Mouse (Mus musculus) midbrain, embryonic 13.5 days (tissue): ENCODE measurements at regions not wholly inside any gene's neighbourhood (a gene's known extent, or its start where the extent isn't known, plus 50 kb on each side); places are given as distances from the start of the nearest gene placed in this dataset.

ENCODE experiments used
- ATAC-seq: fragments of 200-750 bp; cut with Nextera tagmentation; 2 replicates; pipeline ENCODE4 v1.8.0; 2017; ENCODE audit warnings: mild to moderate bottlenecking, moderate TSS enrichment, moderate library complexity
- H3K27ac ChIP-seq: fragments of 300-500 bp; sonication (generic); 2 replicates; pipeline ENCODE4 v1.5.1; 2015; ENCODE audit warnings: inconsistent platforms, mild to moderate bottlenecking, moderate library complexity
- H3K27me3 ChIP-seq: fragments of 300-500 bp; sonication (generic); 2 replicates; pipeline ENCODE4 v1.6.1; 2015; ENCODE audit warnings: mild to moderate bottlenecking, inconsistent platforms
- H3K36me3 ChIP-seq: fragments of 300-500 bp; sonication (generic); 2 replicates; pipeline ENCODE4 v1.6.1; 2015; ENCODE audit warnings: mild to moderate bottlenecking, inconsistent platforms
- H3K4me1 ChIP-seq: fragments of 300-500 bp; sonication (generic); replicated peaks from 2 replicates; pipeline ENCODE4 v1.6.1; 2015; ENCODE audit warnings: inconsistent platforms
- H3K4me2 ChIP-seq: fragments of 300-500 bp; sonication (generic); replicated peaks from 2 replicates; pipeline ENCODE4 v1.6.1; 2015; ENCODE audit warnings: moderate library complexity, mild to moderate bottlenecking, inconsistent platforms
- H3K4me3 ChIP-seq: fragments of 300-500 bp; sonication (generic); replicated peaks from 2 replicates; pipeline ENCODE4 v1.5.1; 2015; ENCODE audit warnings: mild to moderate bottlenecking, inconsistent platforms
- H3K9ac ChIP-seq: fragments of 300-500 bp; sonication (generic); replicated peaks from 2 replicates; pipeline ENCODE4 v1.6.1; 2015; ENCODE audit warnings: mild to moderate bottlenecking, inconsistent platforms
- H3K9me3 ChIP-seq: fragments of 300-500 bp; sonication (generic); 2 replicates; pipeline ENCODE4 v1.6.1; 2016; ENCODE audit warnings: mild to moderate bottlenecking, inconsistent platforms
- WGBS: fragments of 180-500 bp; shearing (Covaris S2); methylation state at CpG from one replicate; pipeline ENCODE4 v1.1.7; 2015; 5-methylcytosine and 5-hydroxymethylcytosine counted together

DNA sequence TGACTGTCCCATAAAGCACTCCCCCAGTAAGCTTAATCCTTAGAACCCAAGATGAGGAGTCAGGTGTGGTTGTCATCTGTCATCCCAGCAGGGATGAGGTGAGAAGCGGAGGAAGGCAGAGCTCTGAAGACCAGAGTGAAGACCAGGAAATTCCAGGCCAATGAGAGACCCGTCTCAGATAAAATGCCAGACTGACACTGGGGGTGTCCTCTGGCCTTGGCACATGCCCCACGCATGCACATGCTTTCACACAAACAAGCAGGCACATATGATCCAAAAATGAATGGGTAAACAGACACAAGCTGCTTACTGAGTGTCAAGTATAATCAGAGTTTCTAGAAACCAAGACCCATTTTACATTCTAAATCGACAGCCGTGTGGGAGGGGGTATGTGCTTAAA, 75.3 kb upstream of the Ercc4 start:
- 85% methylated on average over 5 of the region's 5 CpGs for WGBS
- Histone ChIP-seq H3K36me3 (no peaks in the 10 kb centered on the region), H3K27me3 (no peaks in the 10 kb centered on the region), H3K9me3 (no peaks in the 10 kb centered on the region), H3K9ac (no peak overlapping the region), H3K27ac (no peak overlapping the region), H3K4me3 (no peak overlapping the region), H3K4me1 (no peaks in the 10 kb centered on the region), H3K4me2 (no peak overlapping the region)
- no peak for ATAC-seq

DNA sequence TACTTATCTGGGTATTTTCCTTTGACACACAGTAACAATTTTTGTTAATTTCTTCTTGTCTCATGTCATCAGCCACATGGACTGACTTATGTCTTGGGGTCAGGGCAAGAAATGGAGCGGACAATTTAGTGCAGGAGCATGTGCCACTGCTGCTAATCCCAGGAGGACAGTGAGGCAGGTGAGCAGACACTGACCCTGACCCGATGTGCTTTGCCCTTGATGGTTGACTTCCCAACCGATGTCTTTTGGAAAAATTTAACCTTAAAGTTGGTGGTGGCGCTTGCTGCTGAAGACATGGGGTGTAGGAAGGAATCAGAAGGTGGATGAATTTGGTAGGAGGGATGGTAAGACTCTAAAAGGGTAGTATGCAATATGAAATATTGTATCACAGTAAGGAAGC, 72.9 kb upstream of the Ercc4 start:
- Histone ChIP-seq H3K9me3 (no peaks in the 10 kb centered on the region), H3K36me3 (no peaks in the 10 kb centered on the region), H3K9ac (no peak overlapping the region), H3K4me3 (no peak overlapping the region), H3K27ac (no peak overlapping the region), H3K27me3 (no peaks in the 10 kb centered on the region), H3K4me2 (no peak overlapping the region), H3K4me1 (no peaks in the 10 kb centered on the region)
- 89% methylated on average over 4 of the region's 4 CpGs for WGBS
- no peak for ATAC-seq

DNA sequence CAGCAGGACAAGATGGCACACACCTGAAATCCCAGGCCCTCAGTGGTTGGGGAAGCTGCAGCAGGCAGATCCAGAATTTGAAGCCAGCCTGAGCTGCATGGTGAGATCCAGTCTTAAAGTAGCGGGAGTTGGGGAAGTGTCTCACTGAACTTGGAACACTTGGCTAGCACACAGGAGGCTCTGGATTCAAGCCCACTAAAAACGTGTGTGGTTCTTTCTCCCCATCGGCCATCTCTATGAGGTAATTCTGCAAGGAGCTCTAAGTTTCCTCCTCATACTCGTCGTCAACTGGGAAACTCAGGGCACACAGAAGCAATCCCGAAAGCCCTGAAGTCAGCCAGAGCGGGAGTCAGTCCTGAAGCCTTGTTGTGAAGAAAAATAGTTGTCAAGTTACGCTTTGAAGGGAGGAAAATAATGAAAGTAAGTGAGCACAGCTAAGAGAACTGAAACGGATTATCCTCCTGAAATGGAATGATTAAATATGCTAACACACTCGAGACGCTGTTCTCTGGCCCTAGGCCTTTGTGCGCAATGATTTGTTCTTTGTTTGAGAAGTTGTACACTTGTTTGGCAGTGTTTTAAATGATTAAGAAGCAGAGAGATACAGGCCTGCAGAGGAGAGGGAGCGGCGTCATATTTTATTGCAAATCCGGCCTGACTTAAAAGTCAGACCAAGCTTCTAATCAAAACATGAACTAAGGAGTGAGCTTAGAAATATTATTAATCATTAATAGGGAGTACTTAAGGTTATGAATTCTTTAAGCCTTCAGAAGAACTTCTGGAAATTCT, 69.0 kb upstream of the Ercc4 start:
- Histone ChIP-seq H3K36me3 (no peaks in the 10 kb centered on the region), H3K4me3 (no peak overlapping the region), H3K27ac (no peak overlapping the region), H3K9ac (no peak overlapping the region), H3K27me3 (no peaks in the 10 kb centered on the region), H3K4me2 (no peak overlapping the region), H3K4me1 (no peaks in the 10 kb centered on the region), H3K9me3 (no peaks in the 10 kb centered on the region; the same call in 1 of the 2 replicates)
- WGBS, result 61% methylated on average over 15 of the region's 15 CpGs
- ATAC-seq, result no peak

DNA sequence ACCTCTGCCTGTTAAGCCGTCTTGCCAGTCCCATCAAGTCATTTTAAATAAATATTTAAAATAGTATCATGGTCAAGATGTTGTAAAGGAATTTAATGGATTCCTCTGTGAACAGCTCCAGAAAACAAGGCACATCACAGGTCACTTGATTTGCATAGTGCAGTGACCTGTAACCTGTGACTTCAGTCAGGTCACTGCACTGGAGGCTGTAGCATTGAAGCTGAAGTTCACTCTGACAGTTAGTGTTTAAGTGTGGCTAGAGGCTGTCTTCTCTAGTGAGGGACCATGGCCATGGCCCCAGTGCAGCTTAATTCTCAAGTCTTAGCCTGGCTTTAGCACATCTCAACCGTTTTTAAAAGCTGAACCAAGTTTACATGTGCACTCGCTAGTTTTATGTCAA, 68.1 kb upstream of the Ercc4 start:
- no peaks in the 10 kb centered on the region for H3K4me1 ChIP-seq
- H3K9me3 ChIP-seq, result no peaks in the 10 kb centered on the region; the same call in 1 of the 2 replicates
- no peak overlapping the region for H3K4me3 ChIP-seq
- no peak overlapping the region for H3K9ac ChIP-seq
- no peak overlapping the region for H3K4me2 ChIP-seq
- no peaks in the 10 kb centered on the region for H3K36me3 ChIP-seq
- 71% methylated on average over 3 of the region's 3 CpGs for whole genome bisulfite sequencing
- ATAC-seq, result no peak
- H3K27me3 ChIP-seq, result no peaks in the 10 kb centered on the region
- H3K27ac ChIP-seq, result no peak overlapping the region

DNA sequence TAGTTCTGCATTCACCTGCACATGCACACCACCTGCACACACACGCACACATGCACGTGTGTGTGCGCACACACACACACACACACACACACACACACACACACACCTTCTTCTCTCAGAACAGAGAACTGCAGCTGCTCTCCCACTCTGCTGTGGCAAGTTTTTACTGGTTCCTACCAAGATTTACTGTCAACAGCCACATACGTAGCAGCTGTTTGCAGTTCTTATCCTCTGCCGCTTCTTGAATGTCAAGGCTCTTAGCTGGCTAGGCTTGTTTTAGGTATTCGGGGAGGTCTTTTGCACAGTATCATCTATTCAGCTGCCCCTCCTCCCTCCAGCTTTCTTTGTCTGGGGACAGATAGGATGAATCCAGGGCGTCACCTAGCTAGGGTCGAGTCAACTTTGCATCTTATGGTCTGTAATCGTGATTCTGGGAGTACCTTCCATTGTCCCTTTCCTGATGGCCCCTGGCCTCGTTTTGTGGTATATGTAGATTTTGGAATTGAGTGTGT, 64.3 kb upstream of the Ercc4 start:
- Histone ChIP-seq H3K4me3 (no peak overlapping the region), H3K36me3 (no peaks in the 10 kb centered on the region), H3K4me2 (no peak overlapping the region), H3K27me3 (no peaks in the 10 kb centered on the region), H3K27ac (no peak overlapping the region), H3K9me3 (peaks cover 3% of the 10 kb centered on the region; the same call in 1 of the 2 replicates), H3K4me1 (no peaks in the 10 kb centered on the region), H3K9ac (no peak overlapping the region)
- whole genome bisulfite sequencing, result 86% methylated on average over 10 of the region's 10 CpGs
- ATAC-seq, result no peak

DNA sequence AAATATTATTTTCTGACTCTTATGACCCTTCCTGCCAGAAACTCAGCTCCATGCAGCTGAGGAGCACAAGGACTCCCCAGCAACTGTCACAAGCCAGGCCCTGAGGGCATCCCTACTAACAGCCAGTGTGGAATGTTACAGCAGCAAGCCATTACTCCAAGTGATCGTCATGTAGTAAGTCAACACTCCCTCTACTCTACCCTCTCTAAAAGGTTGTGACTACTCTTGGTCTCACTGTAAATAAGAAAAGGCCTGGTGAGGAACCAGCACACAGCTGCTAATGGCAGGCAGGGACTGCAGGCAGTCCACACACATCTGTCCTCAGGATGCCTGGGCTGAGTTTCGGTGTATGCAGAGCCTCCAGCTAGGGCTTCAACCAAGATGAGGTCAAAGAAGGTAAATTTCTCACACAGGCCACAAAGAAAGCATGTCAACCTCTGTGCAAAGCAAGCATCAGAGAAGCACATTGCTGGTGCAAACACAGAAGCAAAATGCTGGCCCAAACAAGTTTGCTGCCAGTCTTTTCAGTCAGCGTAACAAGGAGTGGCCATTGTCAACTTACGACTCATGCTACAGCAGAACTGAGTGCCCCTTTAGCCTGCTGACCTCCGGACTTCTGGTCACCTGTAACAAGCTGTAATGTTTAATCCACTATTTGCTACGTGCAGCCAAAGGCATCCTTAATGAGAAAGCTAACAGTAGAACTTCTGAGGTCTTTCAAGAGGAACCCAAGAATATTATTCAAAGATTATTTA, 62.9 kb upstream of the Ercc4 start:
- Histone ChIP-seq H3K9ac (no peak overlapping the region), H3K4me3 (no peak overlapping the region), H3K27me3 (no peaks in the 10 kb centered on the region), H3K4me1 (no peaks in the 10 kb centered on the region), H3K4me2 (no peak overlapping the region), H3K36me3 (no peaks in the 10 kb centered on the region), H3K9me3 (peaks cover 3% of the 10 kb centered on the region; the same call in 1 of the 2 replicates), H3K27ac (no peak overlapping the region)
- ATAC-seq, result no peak
- 80% methylated on average over 6 of the region's 6 CpGs for whole genome bisulfite sequencing

DNA sequence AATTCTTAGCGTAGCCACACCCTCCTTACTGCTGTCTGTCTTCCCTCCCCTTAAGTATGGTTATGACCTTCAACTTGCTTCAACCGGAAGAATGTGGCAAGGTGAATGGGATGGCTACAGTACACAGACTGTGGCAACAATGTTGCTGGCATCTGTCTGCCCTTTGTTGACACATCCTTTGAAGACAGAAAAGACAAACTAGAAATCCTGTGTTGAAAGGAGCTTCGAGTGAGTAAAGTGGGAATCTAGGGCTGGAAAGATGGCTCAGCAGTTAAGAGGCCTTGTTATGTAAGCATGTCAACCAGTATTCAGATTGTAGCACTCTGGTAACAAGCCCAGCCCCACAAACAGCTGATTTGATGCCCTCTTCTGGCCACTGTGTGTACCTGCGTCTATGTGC, 60.2 kb upstream of the Ercc4 start:
- H3K9ac ChIP-seq, result no peak overlapping the region
- H3K4me2 ChIP-seq, result no peak overlapping the region
- no peak overlapping the region for H3K4me3 ChIP-seq
- no peaks in the 10 kb centered on the region for H3K36me3 ChIP-seq
- no peak for ATAC-seq
- no peaks in the 10 kb centered on the region for H3K4me1 ChIP-seq
- 0 out of 2 replicates have a peak, but pooled peaks cover 3% of the 10 kb centered on the region for H3K9me3 ChIP-seq
- no peaks in the 10 kb centered on the region for H3K27me3 ChIP-seq
- no peak overlapping the region for H3K27ac ChIP-seq
- WGBS, result 93% methylated on average over 4 of the region's 4 CpGs

DNA sequence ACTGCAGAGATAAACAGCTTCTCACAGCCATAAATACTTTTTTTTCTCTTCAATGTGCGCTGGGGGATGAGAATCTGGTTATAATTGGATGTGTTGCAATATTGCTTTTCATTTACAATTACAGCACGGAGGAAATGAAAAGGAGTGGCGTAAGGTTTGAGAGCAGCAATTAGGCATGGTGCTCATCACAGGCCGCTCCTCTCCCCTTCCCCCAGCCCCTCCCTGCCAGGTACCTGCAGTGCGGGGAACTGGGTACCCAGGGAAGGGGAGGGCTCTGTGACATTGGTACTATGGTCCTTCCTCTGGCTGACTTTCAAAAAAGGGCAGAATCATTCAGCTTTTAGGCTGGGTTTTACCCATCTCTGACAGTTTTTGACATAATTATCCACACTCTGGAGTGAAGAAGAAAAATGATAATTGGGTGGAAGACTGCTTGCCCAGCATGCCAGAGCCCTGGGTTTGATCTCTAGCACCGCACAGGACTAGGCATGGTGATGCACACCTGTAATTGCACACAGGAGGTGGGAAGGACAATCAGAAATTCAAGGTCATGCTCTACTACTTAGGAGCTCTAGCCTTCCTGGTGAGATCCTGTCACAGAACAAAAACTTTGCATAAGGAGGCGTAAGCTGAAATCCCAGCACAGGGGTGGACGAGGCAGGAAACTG, 59.1 kb upstream of the Ercc4 start:
- Histone ChIP-seq H3K4me1 (no peaks in the 10 kb centered on the region), H3K27me3 (no peaks in the 10 kb centered on the region), H3K27ac (no peak overlapping the region), H3K36me3 (no peaks in the 10 kb centered on the region), H3K9ac (no peak overlapping the region), H3K9me3 (0 out of 2 replicates have a peak, but pooled peaks cover 3% of the 10 kb centered on the region), H3K4me3 (no peak overlapping the region), H3K4me2 (no peak overlapping the region)
- no peak for ATAC-seq
- WGBS, result 67% methylated on average over 8 of the region's 8 CpGs

DNA sequence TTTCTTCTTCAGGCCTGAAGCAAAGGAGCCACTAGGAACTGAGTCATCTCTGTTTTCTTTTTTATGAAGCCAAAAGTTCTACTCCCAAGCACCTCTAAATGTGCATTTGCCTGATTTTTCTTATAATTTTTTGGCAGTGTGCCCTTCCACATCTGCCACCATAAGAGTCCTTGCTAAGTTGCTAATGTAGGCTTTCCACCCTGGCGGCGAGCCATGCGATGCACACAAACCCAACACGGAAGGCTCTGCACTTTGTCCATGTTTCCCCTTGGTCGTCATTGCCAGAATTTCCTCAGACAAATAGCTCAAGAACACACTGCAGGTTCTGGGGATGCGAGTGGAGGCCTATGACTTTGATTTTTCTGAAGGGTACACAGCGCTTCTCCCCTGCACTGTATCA, 54.5 kb upstream of the Ercc4 start:
- Histone ChIP-seq H3K4me2 (no peak overlapping the region), H3K36me3 (no peaks in the 10 kb centered on the region), H3K27me3 (no peaks in the 10 kb centered on the region), H3K27ac (no peak overlapping the region), H3K9ac (no peak overlapping the region), H3K4me1 (no peaks in the 10 kb centered on the region), H3K4me3 (no peak overlapping the region), H3K9me3 (no peaks in the 10 kb centered on the region)
- no peak for ATAC-seq
- 91% methylated on average over 7 of the region's 7 CpGs for WGBS
